Mouse (Mus musculus) thymus, postnatal 0 days (tissue): ENCODE data around the gene Ehbp1. TPM values are rescaled to one million over a fixed set of nuclear protein-coding genes. Genes with fewer than 3 reads are reported as not detected.

Experiments
- DNase-seq: peaks from one replicate; pipeline ENCODE4 v3.0.0-alpha.2; 2015; ENCODE audit warnings: low spot score
- polyA plus RNA-seq: library from polyadenylated mRNA; unstranded; fragments of >200 nt; fragmentation: Nextera tagmentation; extraction: Ambion mirVana; gene quantifications from 2 replicates; pipeline ENCODE4 v1.2.1, GENCODE M21; 2015

Gene Ehbp1
- polyA plus RNA-seq, 1 experiment from 2014 or later: 1.8 TPM

DNA sequence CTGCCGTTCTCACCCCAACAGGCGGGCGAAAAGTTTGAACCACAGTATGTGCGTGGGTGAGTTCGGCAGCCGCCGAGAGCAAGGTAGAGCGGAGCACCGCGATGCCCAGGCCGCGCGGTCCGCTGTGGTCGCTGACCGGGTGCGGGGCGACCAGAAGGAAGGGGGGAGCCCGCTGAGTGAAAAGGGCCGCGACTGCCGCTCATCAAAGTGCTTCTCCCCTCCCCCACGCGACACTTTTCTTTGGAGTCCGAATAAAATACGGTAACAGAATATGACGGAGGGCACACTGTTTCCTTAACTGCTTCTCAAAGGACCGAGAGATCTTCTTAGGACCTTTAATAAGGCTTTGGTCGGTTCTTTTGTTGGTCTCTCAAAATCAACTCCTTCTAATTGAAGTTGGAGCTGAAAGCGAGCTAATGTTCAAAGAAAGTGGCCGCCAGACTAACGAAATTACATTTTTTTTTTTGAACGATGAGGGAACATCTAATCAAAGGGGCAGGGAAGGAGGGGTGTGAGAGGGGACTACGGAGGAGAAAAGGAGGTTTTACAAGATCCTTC lies 339.2 kb downstream of the Ehbp1 start, which contains the start of gene Otx1:
TSS of gene Otx1 (minus strand) at position 115 of the 558 bp plus-strand sequence.
- DNase-seq: no peak

DNA sequence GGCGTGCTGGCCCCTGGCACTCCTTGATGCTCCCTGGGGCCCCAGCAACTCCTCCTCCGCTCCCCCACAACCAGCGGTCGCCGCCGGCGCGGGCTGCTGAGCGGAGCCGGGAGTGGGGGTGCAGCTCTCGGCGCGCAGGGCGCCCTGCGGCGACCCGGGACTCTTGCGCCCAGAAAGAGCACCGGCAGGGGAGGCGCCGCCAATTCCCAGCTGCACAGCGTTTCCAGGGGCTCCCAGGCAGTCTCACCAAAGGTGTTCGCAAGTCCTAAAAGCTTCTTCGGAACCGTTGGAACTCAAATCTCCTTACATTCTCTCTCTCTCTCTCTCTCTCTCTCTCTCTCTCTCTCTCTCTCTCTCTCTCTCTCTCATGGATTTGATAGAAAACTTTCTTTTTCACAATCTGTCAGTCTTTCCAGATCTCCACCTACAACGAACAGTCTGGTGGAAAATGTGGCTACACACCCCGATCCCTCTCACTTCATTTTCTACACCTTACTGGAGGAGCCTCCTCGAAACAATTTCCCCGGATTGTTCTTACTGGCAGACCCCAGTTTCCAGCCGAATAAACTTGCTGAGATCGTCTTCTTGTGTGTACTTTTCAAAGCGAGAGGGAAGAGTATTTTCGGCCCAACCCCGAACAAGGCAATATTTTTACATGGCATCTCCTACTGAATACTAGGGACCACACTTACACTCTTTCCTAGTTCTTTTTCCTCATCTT lies 339.9 kb downstream of the Ehbp1 start:
- DNase-seq: no peak

DNA sequence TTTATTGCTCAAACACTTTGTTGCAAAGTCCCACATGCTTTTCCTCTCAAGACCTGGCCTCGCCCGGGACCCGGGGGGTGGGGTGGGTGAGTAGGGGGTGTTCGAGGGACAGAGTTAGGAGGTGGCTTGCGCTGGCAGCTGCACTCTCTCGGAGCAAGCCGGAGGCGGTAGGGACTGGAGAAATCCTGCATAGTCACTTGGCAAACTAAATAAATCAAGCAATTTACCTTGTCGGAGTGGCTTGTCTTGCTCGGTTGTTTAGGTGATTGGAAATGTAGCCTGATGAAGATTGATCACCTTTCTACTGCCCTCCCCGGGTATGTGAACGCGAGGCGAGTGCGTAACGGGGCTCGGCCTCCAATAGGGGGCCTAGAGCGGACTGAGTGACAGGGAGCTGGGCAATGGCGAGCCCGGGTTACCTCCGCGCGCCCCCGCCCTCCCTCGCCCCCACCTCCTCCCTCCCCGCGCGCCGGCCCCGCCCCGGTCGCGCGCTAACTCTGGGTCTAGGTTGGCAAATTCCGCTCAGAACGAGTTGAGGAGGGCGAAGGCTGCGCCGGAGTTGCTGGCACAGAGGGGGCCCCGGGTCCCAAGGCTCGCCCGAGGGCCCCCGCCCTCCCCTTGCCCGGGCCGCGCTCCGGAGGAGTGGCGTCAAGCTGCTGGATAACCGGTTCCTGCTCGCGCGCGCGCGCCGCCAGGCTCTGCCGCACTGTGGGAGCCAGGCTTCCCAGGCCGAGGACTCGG lies 340.6 kb downstream of the Ehbp1 start:
- no peak for DNase-seq

DNA sequence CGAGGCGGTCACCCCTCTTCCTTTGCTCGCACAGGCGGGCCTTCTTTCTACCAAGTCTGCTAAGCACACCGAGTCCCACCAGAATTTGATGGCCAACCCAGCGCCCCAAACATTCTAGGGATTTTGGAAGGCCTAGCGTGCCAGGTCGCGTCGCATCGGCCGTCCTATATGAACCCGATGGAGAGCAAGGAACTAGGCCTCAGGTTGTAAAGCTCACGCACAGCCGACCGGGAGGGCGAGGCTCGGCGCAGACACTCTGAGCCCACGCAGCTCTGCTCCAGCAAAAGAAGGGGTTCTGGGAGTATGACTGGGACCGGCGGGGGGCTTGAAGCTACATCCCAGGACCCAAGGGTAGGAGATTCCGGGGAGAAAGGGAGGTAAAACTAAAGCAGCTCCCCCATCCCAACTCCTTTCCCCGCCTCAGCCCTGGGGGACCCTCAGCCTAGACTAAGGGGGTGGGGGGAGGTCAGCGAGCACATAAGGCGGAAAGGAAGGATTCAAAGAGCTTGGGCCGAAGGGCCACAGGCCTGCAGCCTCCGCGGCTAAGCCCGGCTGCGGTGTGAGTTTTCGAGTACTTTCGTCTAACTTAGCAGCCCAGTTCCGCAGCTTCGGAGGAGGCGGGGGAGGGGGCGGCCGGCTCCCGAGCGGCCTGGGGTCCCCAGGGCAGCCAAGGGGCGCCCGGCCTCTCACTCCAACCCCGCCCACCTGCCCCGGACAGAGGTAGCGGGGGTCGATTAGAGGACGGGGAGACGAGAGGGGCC lies 341.6 kb downstream of the Ehbp1 start:
- no peak for DNase-seq

DNA sequence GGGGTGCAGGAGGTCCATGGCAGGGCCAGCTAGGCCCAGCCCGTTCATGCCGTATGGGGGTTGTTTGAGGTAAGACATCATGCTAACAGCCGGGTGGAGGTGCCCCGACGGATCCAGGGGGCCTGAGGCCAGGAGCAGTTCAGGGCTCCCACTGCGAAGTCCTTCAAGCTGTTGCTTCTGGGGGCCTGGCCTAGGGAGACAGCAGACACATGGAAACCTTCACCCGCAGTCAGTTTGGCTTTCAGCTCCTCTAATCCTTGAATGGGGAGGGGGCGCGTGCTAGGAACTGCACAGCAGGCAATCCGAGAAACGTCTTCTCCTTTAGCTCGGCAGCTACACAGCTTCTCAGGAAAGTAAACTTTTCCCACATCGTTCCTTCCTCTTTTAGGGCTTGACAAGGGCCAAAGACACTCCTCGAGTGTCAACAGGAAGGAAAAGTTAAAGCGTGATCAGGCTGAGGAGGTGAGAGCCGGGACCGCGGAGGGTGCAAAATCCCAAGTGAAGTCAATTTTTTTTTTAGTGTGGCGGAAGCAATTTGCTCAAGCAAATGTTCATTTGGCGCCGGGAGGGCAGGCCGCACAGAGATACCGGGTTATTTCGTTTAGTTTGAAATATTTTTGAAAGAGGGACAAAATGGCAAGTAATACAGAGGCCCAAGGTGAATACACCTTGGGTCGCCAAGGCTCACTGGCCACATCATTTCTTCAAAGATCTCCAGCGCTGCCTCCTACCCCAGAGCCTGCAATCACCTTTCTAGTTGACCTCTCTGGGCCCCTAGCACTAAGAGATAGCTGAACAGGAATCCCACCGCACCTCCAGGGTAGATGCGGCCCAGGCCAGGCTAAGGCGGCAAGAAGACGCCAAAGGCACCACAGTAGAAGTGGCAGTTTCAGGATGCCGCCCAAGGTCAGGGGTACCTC lies 342.4 kb downstream of the Ehbp1 start:
- DNase-seq: no peak

DNA sequence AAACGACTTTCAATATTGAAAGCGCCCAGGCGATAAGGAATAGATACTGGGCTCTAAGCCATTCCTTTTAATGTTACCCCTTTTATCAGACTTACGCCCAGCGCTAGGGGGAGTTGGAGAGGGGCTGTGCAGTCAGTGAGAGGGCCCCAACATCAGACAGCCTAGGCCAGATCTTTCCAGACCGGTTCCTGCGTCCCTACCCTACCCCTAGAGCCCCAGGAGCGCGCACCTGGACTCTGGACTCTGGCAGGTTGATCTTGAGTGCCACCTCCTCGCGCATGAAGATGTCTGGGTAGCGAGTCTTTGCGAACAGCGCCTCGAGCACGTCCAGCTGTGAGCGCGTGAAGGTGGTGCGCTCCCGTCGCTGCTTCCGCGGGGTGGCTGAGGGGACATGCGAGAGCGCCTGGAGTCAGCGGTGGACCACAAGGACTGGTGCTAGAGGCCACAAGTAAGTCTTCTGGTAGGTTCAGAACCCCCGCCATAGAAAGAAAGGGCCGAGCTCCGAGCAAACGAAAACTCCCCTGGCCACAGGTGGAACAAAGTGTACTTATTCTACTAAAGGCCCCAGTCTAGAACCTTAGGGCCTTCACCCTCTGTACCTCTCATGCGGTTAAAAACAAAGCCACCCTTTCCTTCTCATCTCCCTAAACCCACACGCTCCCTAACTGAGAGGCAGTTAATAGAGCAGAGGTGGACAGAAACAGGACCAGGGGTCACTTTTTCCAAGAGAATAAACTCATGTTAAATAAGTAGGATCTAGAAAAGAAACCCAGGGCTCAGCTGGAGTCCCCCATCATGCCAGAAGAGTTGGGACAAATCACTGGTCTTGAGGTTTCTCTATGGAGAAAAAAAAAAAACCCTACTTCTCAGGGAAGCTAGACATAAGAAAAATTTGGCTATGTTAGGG lies 343.7 kb downstream of the Ehbp1 start:
- DNase-seq: no peak

DNA sequence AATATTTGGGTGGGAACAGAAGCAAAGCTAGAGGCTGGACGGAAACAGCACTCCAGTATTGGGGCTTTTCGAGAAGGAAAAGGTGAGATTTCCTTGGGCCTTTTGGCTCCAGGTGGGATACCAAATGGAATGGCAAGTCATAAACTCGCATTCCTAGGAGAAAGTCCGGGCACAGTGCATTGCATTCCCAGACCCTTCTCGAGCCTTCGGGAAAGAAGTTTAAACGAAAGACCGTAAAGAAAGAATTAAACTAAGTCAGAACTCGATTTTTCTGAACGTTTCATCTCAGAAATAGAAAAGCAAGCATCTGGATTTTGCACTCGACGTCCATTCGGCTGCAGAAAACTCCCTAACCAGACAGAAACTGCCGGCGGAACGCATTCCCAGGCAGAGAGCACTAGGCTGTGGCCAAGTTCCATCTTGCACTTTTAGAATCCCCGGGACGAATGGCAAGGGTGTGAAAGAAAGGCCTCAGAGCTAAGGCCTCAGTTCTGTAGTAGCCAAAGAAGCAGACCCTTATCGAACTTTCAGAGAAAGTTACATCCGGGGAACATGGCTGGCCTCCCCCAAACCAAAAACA lies 344.4 kb downstream of the Ehbp1 start:
- DNase-seq: no peak

DNA sequence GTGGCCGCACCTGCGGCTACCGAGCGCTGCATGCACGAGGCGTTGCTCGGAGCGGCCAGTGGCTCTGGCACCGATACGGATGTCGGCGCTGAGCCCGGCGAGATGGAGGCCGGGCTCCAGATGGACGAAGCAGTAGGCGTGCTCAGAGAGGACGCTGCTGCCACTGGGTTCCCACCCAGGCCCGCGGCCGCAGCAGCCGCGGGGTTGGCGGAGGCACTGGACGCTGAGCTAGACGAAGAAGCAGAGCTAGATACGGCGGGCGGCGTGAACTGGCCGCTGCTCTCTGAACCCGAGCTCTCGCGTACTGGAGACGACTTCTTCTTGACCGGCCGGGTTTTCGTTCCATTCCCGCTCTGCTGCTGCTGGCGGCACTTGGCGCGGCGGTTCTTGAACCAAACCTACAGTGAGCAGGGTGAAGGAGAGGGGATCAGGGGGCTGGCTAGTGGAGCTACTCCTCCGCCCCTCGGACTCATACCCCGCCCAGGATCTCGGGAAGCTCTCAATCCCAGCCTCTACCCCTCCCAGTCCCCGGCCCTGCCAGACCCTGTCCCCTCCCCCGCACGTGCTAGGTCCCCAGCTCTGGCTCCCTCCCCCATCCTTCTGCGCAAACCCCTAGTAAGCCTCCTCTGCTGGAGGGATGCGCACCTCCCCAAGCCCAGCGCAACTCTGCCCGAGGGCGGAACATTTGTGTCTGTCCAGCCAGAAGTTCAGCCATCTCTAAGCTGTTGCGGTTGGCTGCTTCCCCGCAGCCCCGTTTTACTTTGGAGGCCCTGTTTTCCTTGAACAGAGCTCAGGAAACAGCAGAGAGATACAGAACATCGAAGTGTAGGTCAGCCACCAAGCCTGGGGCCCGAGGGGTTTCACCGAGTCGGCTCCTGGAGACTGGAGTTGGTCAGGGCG lies 345.2 kb downstream of the Ehbp1 start:
- no peak for DNase-seq

DNA sequence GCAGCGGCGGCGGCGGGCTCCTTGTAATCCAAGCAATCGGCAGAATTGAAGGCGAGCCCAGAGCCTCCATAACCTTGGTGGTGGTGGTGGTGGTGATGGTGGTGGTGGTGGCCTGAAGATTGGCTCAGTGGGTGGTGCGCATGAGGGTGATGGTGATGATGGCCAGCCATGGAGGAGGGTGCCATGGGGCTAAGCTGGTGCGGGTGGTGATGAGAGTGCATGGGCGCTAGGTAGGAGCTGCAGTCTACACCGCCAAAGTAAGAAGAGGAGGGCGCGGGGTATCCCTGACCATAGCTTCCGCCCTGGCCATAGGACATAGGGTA lies 345.8 kb downstream of the Ehbp1 start:
- DNase-seq: no peak

DNA sequence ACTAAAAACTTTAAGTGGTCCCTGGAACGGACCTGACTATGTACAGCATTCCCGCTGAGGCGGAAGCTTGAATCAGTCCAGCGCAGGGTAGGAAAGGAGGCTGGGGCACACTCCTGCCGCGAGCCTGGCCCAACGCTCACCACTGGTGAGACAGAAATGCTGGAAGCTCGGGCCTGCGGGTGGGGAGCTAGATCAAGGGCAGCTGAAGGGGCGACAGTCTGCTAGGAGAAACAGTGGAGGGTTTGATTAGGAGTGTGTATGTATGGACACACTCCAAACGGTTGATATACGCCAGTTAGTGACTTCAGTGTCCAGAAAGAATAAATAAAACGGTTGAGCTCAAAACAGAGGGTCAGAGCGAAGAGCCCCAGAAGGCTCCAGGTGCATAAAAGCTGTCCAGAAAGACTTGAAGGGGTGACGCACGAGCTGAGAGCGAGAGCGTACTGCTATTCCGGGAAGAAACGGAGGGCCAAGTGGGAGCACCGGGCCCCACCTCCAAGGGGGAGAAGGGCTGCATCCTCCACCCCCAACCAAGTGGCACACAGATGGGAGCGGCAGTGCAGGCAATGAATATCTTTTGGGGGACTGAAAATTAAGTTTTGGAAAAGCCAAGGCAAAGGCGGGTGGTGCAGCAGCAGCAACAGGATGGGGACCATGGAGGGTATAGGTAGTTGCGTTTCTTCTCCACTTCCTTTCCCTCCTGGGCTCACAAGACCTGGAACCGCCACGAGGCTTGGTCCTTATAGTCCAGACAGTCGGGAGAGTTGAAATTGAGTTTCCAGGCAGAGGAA lies 346.4 kb downstream of the Ehbp1 start:
- DNase-seq: no peak

DNA sequence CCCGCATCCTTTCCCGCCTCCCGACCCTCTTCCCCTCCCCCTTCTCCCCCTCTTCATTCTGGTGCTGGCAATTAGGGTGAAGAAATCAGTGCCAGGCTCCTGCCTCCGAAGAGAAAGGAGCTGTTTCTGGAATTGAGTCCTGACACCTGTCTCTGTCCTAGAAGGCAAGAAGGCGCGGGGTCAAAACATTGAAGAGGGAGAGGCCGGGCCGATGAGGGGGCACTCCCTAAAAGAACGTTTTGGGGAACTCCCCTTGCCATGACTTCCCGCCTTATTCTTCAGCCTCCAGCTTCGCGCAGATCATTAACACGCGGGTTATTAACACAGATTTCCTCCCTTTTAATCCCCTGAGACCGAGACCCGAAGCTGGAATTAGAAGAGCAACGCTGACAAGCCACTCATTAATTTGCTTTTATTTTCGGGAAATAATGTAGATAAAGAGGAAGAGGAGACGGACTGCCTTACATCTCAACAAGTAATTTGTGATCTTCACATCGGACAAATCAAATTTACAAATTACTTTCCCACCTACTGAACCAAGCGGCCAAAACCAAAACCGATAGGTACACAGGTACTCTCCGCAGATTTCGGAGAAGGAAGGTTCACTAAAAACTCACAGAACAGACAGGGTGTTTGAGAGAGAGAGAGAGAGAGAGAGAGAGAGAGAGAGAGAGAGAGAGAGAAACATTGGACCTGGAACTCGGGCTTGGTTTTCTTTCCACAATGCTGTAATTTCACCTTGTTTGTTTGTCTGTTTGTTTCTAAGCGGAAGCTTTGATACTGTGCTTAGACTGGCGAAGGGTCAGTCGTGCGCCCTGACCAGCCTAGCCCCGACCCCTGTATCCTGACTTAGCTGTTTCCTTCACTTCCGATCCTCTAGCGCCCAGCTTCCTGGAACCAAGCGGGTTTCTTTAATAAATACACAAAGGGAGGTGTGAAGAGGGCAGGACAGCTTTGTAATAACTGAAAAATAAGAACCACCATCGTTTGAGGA lies 347.4 kb downstream of the Ehbp1 start:
- DNase-seq: no peak

DNA sequence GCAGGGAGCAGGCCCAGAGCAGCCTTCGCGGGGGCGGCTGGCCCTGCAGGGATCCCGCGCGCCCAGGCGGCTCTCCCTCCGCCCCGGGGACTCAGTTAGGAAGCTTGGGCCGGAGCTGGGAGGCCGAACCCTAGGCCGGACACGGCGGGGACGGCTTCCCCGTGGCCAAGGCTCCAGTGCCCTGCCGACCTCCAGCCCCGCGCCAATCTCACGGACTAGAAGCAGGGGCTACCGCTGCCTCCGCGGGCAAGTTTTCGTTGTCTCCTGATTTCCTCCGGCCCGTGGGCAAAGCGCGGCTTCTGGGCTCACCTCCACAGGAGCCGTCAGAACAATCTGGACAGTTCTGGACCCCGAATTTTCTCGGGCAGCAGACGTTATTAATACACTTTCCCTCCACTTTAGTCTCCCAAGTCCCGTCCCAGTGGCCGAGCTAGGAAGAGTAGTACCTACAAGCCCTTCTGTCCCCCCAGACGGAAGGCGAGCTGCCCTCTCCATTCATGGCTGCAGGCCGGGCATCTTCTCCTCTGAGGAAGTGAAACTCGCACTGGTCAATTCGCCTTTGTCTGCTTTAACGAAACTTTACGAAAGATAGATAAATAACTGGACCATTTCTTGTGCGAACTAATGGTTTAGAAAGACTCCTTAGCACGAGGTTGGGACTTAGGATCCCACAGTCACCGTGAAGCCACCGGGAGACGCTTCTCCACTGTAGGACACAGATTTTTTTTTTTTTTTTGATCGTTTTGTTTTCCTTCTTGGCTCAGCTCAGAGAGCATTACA lies 348.3 kb downstream of the Ehbp1 start:
- no peak for DNase-seq

DNA sequence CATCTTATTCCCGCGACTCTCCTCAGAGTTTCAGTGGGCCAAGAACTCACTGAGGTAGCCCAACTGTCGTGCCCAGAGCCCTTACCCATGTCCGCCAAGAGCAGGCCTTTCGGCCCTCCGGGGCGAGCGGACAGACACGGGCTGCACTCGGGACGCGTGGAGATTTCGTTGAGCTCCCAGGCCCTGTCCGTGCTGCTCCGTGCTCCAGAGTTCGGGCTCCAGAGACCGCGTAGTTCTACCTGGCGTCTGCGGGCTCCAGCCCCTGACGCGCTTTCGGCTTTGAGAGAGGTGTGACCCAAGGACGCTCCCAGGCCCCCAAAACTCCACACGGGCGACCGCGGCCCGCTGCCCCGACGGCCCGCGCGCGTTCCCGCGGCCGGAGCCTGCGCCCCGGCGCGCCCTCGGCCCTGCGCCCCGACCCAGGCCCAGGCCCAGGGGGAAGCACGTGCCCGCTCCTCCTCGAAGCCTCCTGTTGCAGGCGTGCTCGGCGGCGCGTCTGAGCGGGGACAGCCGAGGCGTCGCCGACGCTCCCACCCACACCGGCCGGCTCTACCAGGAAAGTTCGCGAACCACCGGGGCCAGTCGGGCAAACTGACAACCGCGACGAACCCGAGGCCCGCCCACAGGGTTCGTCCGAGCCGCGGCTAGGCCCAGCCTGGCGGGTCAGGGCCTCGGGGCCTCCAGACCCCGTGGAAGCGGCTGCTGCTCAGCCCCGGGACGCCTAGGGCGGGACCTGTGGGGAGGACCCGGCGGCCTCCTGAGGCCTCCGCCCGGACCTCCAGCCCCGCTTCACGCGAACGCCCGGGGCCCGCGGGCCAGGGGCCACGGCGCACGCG lies 349.1 kb downstream of the Ehbp1 start:
- DNase-seq: no peak

DNA sequence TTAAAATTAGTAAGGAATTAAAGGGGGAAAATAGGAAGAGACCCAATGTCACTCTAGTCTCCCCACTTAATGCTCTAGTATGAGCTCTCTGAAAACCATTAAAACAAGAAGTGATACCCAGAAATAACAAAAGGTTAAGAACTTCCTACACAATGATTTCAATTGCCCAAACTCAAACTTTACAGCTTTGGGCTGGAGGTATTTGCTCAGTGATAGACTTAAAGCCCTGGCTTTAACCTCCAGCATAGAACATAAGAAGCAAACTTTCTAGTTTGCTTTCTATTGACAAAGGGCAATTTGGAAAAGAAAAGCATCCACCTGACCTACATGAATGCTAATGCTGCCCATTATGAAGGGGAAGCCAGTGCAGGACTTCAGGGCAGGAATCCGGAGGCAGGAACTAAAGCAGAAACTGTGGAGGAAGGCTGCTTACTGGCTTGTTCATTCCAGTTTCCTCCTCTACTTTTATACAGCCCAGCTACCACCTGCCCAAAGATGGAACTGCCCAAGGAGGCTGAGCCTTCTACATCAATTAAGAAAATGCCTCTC lies 353.6 kb downstream of the Ehbp1 start:
- DNase-seq: no peak
